Mouse (Mus musculus): Measurements from ENCODE around the gene Tbc1d10a.

DNA sequence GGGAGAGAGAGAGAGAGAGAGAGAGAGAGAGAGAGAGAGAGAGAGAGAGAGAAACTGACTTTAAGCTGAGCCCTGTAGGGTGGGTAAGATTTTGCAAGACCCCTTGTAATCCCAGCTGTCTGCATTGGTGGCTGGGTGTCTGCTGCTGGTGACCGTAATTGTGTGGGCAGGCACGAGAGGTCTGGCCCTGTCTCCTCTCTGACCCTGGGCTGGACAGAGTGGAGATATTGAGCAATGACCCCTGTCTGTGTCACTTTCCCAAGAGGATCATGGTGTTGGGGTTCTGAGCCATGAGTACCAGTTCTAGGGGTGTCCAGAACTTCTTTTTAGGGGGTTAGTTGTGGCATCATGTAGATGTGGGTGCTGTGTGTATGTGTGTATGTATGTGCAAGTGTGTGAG, 37.6 kb downstream of the Tbc1d10a start:
- no peak for TF ChIP-seq CTCF (IDR thresholded peaks at IDR 0.05; ENCODE audit: low read depth, low read length)
- TF ChIP-seq POLR2A (IDR thresholded peaks at IDR 0.05; ENCODE audit: extremely low read depth, insufficient read depth, low read length), result no peak

Measured in liver, adult 2 months (tissue).